Mouse (Mus musculus) midbrain, postnatal 0 days (tissue): ENCODE measurements at regions not wholly inside any gene's neighbourhood (a gene's known extent, or its start where the extent isn't known, plus 50 kb on each side); places are given as distances from the start of the nearest gene placed in this dataset.

Experiments
- ATAC-seq: fragments of 200-750 bp; cut with Nextera tagmentation; 2 replicates; pipeline ENCODE4 v1.8.0; 2017; ENCODE audit warnings: moderate number of reproducible peaks, mild to moderate bottlenecking, moderate TSS enrichment, moderate library complexity; ENCODE audit not compliant: low FRiP score
- DNase-seq: peaks from one replicate; pipeline ENCODE4 v3.0.0-alpha.2; 2015; ENCODE audit warnings: low spot score
- H3K27ac ChIP-seq: fragments of 300-500 bp; sonication (generic); 2 replicates; pipeline ENCODE4 v1.5.1; 2014; ENCODE audit warnings: low read depth, mild to moderate bottlenecking, low read length, mixed read lengths
- H3K27me3 ChIP-seq: fragments of 300-500 bp; sonication (generic); 2 replicates; pipeline ENCODE4 v1.6.1; 2014; ENCODE audit warnings: low read length, control low read depth, mixed read lengths; ENCODE audit not compliant: insufficient read depth
- H3K36me3 ChIP-seq: fragments of 300-500 bp; sonication (generic); 2 replicates; pipeline ENCODE4 v1.6.1; 2014; ENCODE audit warnings: low read length, control low read depth, mixed read lengths; ENCODE audit not compliant: insufficient read depth
- H3K4me1 ChIP-seq: fragments of 300-500 bp; sonication (generic); 2 replicates; pipeline ENCODE4 v1.6.1; 2014; ENCODE audit warnings: mild to moderate bottlenecking, control low read depth, antibody characterized with exemption, low read length, mixed read lengths; ENCODE audit not compliant: insufficient read depth
- H3K4me2 ChIP-seq: fragments of 300-500 bp; sonication (generic); 2 replicates; pipeline ENCODE4 v1.6.1; 2014; ENCODE audit warnings: low read depth, mild to moderate bottlenecking, low read length, mixed read lengths; ENCODE audit not compliant: poor library complexity, severe bottlenecking
- H3K4me3 ChIP-seq: fragments of 300-500 bp; sonication (generic); 2 replicates; pipeline ENCODE4 v1.5.1; 2014; ENCODE audit warnings: low read depth, mild to moderate bottlenecking, low read length, moderate library complexity
- H3K9ac ChIP-seq: fragments of 300-500 bp; sonication (generic); replicated peaks from 2 replicates; pipeline ENCODE4 v1.6.1; 2014; ENCODE audit warnings: mild to moderate bottlenecking, low read length, moderate library complexity, mixed read lengths; ENCODE audit not compliant: poor library complexity, severe bottlenecking
- H3K9me3 ChIP-seq: fragments of 300-500 bp; sonication (generic); 2 replicates; pipeline ENCODE4 v1.6.1; 2016; ENCODE audit warnings: low read length, control low read depth
- CTCF ChIP-seq: IDR thresholded peaks from 2 replicates; pipeline ENCODE4 v1.5.1; 2016; ENCODE audit warnings: antibody characterized with exemption, mild to moderate bottlenecking
- WGBS: fragments of 180-500 bp; shearing (Covaris S2); extraction: QIAGEN DNeasy Blood & Tissue Kit; methylation state at CpG from one replicate; pipeline ENCODE4 v1.1.7; 2014; 5-methylcytosine and 5-hydroxymethylcytosine counted together

DNA sequence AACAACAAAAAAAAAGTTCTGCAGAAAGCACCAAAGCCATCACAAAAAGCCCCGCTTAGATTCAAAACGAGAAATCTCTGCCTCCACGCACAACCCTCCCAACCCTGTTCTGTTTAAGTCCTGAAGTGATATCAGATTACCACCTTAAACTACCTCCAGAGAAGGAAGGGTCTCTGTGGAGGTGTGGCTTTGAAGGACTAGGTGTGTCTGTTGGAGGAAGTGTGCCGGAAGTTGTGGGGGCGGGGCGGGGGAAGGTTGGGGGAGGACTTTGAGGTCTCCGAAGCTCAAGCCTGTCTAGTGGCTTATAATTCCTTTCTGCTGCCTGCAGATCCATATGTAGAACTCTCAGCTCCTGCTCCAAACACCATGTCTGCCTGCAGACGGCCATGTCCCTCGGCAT, 173.6 kb downstream of the Mreg start:
- Histone ChIP-seq H3K9me3 (no peaks in the 10 kb centered on the region), H3K27ac (no peak overlapping the region), H3K4me3 (no peak overlapping the region), H3K4me2 (no peak overlapping the region), H3K9ac (no peak overlapping the region), H3K36me3 (no peaks in the 10 kb centered on the region), H3K4me1 (no peaks in the 10 kb centered on the region), H3K27me3 (no peaks in the 10 kb centered on the region)
- WGBS: 72% methylated on average over 9 of the region's 9 CpGs
- TF ChIP-seq CTCF: no peak
- ATAC-seq (no peak), DNase-seq (no peak)

DNA sequence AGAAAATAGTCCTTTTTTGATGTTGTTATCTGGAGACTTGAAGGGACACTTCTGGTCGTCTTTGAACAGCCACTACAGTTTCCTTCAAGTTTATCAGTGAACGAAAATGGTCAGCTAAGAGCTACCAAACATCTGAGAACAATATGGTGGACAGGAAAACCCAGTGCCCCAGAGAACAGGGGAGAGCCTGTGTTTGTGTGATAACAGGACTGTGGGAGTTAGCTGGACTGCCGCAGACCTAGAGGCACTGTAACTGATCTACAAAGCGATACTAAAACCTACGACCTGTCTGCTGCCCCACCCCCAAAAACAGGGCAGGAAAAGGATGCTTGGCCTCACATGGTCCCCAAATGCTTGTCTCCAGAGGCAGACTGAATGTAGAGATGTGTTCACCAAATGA, 175.5 kb downstream of the Mreg start:
- no peaks in the 10 kb centered on the region for H3K27me3 ChIP-seq
- TF ChIP-seq CTCF: no peak
- ATAC-seq: no peak
- DNase-seq: no peak
- no peaks in the 10 kb centered on the region for H3K36me3 ChIP-seq
- no peaks in the 10 kb centered on the region for H3K4me1 ChIP-seq
- no peak overlapping the region for H3K9ac ChIP-seq
- 76% methylated on average over 5 of the region's 5 CpGs for WGBS
- no peak overlapping the region for H3K27ac ChIP-seq
- H3K4me2 ChIP-seq: no peak overlapping the region
- no peaks in the 10 kb centered on the region for H3K9me3 ChIP-seq
- no peak overlapping the region for H3K4me3 ChIP-seq

DNA sequence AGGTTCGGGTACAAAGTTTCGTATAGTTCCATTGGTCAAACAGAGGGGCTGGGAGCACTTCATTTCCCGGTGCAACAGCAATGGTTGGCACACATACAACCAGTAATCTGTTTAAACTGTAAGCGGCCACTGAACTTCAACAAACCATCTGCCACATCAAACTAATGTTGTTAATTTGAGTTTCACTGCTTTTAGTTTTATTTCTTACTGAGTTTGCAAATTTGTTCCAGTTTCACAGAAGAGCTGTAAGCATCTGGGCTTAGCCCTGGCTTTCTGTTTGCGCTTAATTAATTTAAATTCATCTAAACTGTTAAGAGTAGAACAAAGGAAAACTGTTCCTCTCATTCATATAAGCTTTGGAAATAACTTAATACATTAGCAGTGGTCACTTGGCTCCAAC, 176.0 kb downstream of the Mreg start:
- H3K9ac ChIP-seq: no peak overlapping the region
- no peak overlapping the region for H3K4me3 ChIP-seq
- no peak overlapping the region for H3K27ac ChIP-seq
- H3K27me3 ChIP-seq: no peaks in the 10 kb centered on the region
- H3K9me3 ChIP-seq: no peaks in the 10 kb centered on the region
- WGBS: 82% methylated on average over 5 of the region's 5 CpGs
- H3K4me2 ChIP-seq: no peak overlapping the region
- no peaks in the 10 kb centered on the region for H3K4me1 ChIP-seq
- no peak for DNase-seq
- no peak for TF ChIP-seq CTCF
- ATAC-seq: no peak
- H3K36me3 ChIP-seq: no peaks in the 10 kb centered on the region

DNA sequence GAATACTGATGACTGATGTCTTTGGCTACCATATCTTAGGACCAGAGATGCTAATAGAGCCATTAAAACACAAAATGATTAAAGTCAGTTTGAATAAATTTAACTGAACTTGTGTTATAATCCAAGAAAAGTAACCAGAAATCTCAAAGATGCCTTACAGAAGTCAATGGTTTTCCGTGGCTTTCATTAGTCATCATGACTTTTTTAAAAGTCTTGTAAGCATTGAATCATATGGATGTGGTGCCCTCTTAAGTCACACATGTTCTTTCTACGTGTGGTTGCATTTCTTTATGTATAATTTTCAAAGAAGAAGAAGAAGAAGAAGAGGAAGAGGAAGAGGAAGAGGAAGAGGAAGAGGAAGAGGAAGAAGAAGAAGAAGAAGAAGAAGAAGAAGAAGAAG, 178.2 kb downstream of the Mreg start:
- Histone ChIP-seq H3K4me3 (no peak overlapping the region), H3K4me2 (no peak overlapping the region), H3K27me3 (no peaks in the 10 kb centered on the region), H3K36me3 (no peaks in the 10 kb centered on the region), H3K4me1 (no peaks in the 10 kb centered on the region), H3K9ac (no peak overlapping the region), H3K9me3 (no peaks in the 10 kb centered on the region), H3K27ac (no peak overlapping the region)
- no peak for ATAC-seq
- no peak for TF ChIP-seq CTCF
- WGBS: 88% methylated on average over 2 of the region's 2 CpGs
- DNase-seq: no peak

DNA sequence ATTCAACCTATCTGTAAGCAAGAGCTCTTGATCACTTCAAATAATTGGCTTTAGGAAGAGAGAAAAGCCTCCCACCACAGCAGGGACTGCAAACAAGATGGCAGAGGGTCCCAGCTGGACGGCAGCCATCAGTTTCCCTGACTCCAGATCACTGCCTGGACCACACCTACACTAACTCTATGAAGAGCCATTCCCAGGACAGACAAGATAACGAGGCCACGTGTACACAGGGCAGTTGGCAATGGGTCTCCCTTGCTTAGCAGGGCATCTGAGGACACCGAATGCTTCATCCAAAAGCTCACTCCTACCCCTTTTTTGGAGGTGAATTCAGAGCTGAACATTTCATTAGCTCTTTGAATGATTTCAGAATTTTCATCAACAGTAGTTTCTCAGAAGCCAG, 179.9 kb downstream of the Mreg start:
- H3K9me3 ChIP-seq: no peaks in the 10 kb centered on the region
- H3K27me3 ChIP-seq: no peaks in the 10 kb centered on the region
- no peaks in the 10 kb centered on the region for H3K4me1 ChIP-seq
- H3K27ac ChIP-seq: no peak overlapping the region
- no peaks in the 10 kb centered on the region for H3K36me3 ChIP-seq
- ATAC-seq (no peak), DNase-seq (no peak)
- H3K9ac ChIP-seq: no peak overlapping the region
- WGBS: 73% methylated on average over 4 of the region's 4 CpGs
- no peak overlapping the region for H3K4me3 ChIP-seq
- no peak for TF ChIP-seq CTCF
- no peak overlapping the region for H3K4me2 ChIP-seq

DNA sequence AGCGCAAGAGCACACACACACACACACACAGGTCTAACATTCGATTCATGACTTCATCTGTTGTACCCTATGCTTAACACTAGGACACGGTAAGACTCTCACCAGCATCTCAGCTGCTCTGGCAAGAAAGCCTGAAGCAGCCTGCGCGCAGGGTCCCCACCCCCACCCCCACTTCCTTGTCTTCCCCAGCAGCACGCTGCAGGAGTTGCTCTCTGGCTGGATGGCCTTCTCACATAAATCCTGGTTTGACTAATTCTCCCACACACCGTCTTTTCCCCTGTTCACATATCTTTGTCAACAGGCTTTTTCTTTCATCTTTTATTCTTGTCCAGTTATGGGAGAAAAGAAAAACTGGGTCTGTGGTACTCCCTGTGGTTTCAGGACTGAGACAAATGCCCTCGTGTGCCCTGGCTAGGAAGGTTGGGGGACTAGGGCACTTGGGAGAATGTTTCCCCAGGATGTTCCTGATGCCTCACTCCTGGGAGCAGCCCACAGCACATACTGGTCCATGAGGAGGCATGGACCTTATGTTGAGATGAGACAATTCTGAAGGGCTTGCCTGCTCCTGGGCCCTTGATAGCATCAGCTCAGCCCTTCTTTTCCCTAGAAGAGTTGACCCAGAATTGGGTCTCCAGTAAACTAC, 181.2 kb downstream of the Mreg start:
- no peaks in the 10 kb centered on the region for H3K9me3 ChIP-seq
- H3K27ac ChIP-seq: no peak overlapping the region
- ATAC-seq: no peak
- H3K36me3 ChIP-seq: no peaks in the 10 kb centered on the region
- H3K4me3 ChIP-seq: no peak overlapping the region
- no peak for TF ChIP-seq CTCF
- 57% methylated on average over 8 of the region's 8 CpGs for WGBS
- no peak for DNase-seq
- no peak overlapping the region for H3K9ac ChIP-seq
- H3K27me3 ChIP-seq: no peaks in the 10 kb centered on the region
- H3K4me2 ChIP-seq: no peak overlapping the region
- no peaks in the 10 kb centered on the region for H3K4me1 ChIP-seq
